Mouse (Mus musculus) forebrain, embryonic 10.5 days (tissue): ENCODE measurements around the gene Camk2n1. TPM values are rescaled to one million over a fixed set of nuclear protein-coding genes. Genes with fewer than 3 reads are reported as not detected.

Experiments
- DNase-seq: peaks from one replicate; pipeline ENCODE4 v3.0.0-alpha.2; 2017; ENCODE audit warnings: low spot score; ENCODE audit errors: extremely low spot score
- H3K27ac ChIP-seq: fragments of 300-500 bp; sonication (generic); 2 replicates; pipeline ENCODE4 v1.5.1; 2016; ENCODE audit warnings: mild to moderate bottlenecking
- H3K27me3 ChIP-seq: fragments of 300-500 bp; sonication (generic); 2 replicates; pipeline ENCODE4 v1.6.1; 2016; ENCODE audit warnings: mild to moderate bottlenecking; ENCODE audit not compliant: poor library complexity, severe bottlenecking
- H3K36me3 ChIP-seq: fragments of 300-500 bp; sonication (generic); replicated peaks from 2 replicates; pipeline ENCODE4 v1.6.1; 2016; ENCODE audit warnings: mild to moderate bottlenecking, moderate library complexity
- H3K4me1 ChIP-seq: fragments of 300-500 bp; sonication (generic); 2 replicates; pipeline ENCODE4 v1.6.1; 2016
- H3K4me3 ChIP-seq: fragments of 300-500 bp; sonication (generic); 2 replicates; pipeline ENCODE4 v1.5.1; 2016; ENCODE audit warnings: mild to moderate bottlenecking, moderate library complexity
- H3K9me3 ChIP-seq: fragments of 300-500 bp; sonication (generic); 2 replicates; pipeline ENCODE4 v1.6.1; 2016; ENCODE audit warnings: mild to moderate bottlenecking, moderate library complexity
- WGBS: fragments of 180-500 bp; shearing (Covaris S2); methylation state at CpG from one replicate; pipeline ENCODE4 v1.1.7; 2016; 5-methylcytosine and 5-hydroxymethylcytosine counted together
- polyA plus RNA-seq: library from polyadenylated mRNA; unstranded; fragments of >200 nt; fragmentation: Nextera tagmentation; extraction: Ambion mirVana; gene quantifications from 2 replicates; pipeline ENCODE4 v1.2.1, GENCODE M21; 2016

Camk2n1 gene
- polyA plus RNA-seq, 1 experiment from 2014 or later, result 0.98 TPM

- no peaks in the 10 kb centered on the region for H3K9me3 ChIP-seq
- H3K4me1 ChIP-seq, result peaks cover 49% of the 10 kb centered on the region
- DNase-seq, result no peak
- H3K27ac ChIP-seq, result no peak overlapping the region
- 86% methylated on average over 4 of the region's 4 CpGs for WGBS
- H3K4me3 ChIP-seq, result no peak overlapping the region
- H3K36me3 ChIP-seq, result no peaks in the 10 kb centered on the region
- peaks cover 26% of the 10 kb centered on the region; the same call in 1 of the 2 replicates for H3K27me3 ChIP-seq
Measured at GRCm38 (mm10) chr4:138491088-138491487, 37.0 kb downstream of the Camk2n1 start.

- Histone ChIP-seq H3K4me3 (no peak overlapping the region), H3K36me3 (no peaks in the 10 kb centered on the region), H3K27ac (peak overlapping the region; percentile 6; the same call in 1 of the 2 replicates), H3K9me3 (no peaks in the 10 kb centered on the region), H3K27me3 (peaks cover 34% of the 10 kb centered on the region; the same call in 1 of the 2 replicates), H3K4me1 (peaks cover 64% of the 10 kb centered on the region)
- no peak for DNase-seq
- 54% methylated on average over 5 of the region's 5 CpGs for WGBS
Measured at GRCm38 (mm10) chr4:138493161-138494001, 39.3 kb downstream of the Camk2n1 start.

- no peak overlapping the region for H3K4me3 ChIP-seq
- 33% methylated on average over 5 of the region's 5 CpGs for WGBS
- no peaks in the 10 kb centered on the region for H3K9me3 ChIP-seq
- peak; percentile 34 for DNase-seq
- H3K36me3 ChIP-seq, result no peaks in the 10 kb centered on the region
- H3K4me1 ChIP-seq, result peaks cover 57% of the 10 kb centered on the region
- peak overlapping the region; percentile 65; the same call in 1 of the 2 replicates for H3K27ac ChIP-seq
- peaks cover 34% of the 10 kb centered on the region; the same call in 1 of the 2 replicates for H3K27me3 ChIP-seq
Measured at GRCm38 (mm10) chr4:138494905-138495304, 40.8 kb downstream of the Camk2n1 start.

GRCm38 (mm10) chr4:138495775-138496174 lies 41.7 kb downstream of the Camk2n1 start:
- WGBS, result 13% methylated on average over 13 of the region's 13 CpGs
- peak overlapping the region; percentile 22 for H3K4me3 ChIP-seq
- no peak for DNase-seq
- peak overlapping the region; percentile 65 for H3K27ac ChIP-seq
- peaks cover 34% of the 10 kb centered on the region; the same call in 1 of the 2 replicates for H3K27me3 ChIP-seq
- H3K4me1 ChIP-seq, result peaks cover 57% of the 10 kb centered on the region
- no peaks in the 10 kb centered on the region for H3K36me3 ChIP-seq
- H3K9me3 ChIP-seq, result no peaks in the 10 kb centered on the region

GRCm38 (mm10) chr4:138496746-138497520 lies 42.8 kb downstream of the Camk2n1 start:
- DNase-seq, result no peak

GRCm38 (mm10) chr4:138499856-138500645 lies 45.9 kb downstream of the Camk2n1 start:
- Histone ChIP-seq H3K27ac (no peak overlapping the region), H3K27me3 (peaks cover 33% of the 10 kb centered on the region), H3K4me3 (no peak overlapping the region), H3K9me3 (no peaks in the 10 kb centered on the region), H3K4me1 (peaks cover 46% of the 10 kb centered on the region), H3K36me3 (no peaks in the 10 kb centered on the region)
- WGBS, result 84% methylated on average over 21 of the region's 21 CpGs
- no peak for DNase-seq

More at GRCm38 (mm10) chr4:138496746-138497520, 42.8 kb downstream of the Camk2n1 start:
- H3K27me3 ChIP-seq, result peaks cover 34% of the 10 kb centered on the region; the same call in 1 of the 2 replicates
- no peaks in the 10 kb centered on the region for H3K36me3 ChIP-seq
- H3K9me3 ChIP-seq, result no peaks in the 10 kb centered on the region
- peak overlapping the region; percentile 65 for H3K27ac ChIP-seq
- H3K4me1 ChIP-seq, result peaks cover 52% of the 10 kb centered on the region
- 85% methylated on average over 24 of the region's 24 CpGs for WGBS
- H3K4me3 ChIP-seq, result no peak overlapping the region

GRCm38 (mm10) chr4:138501048-138501447 lies 46.9 kb downstream of the Camk2n1 start:
- no peaks in the 10 kb centered on the region for H3K9me3 ChIP-seq
- DNase-seq, result no peak
- 85% methylated on average over 5 of the region's 5 CpGs for WGBS
- no peak overlapping the region for H3K27ac ChIP-seq
- H3K27me3 ChIP-seq, result peaks cover 34% of the 10 kb centered on the region
- H3K36me3 ChIP-seq, result no peaks in the 10 kb centered on the region
- H3K4me1 ChIP-seq, result peaks cover 43% of the 10 kb centered on the region
- H3K4me3 ChIP-seq, result no peak overlapping the region

- Histone ChIP-seq H3K27ac (peak overlapping the region; percentile 65), H3K9me3 (no peaks in the 10 kb centered on the region), H3K4me1 (peaks cover 23% of the 10 kb centered on the region), H3K4me3 (peak overlapping the region; percentile 39), H3K27me3 (peaks cover 38% of the 10 kb centered on the region), H3K36me3 (no peaks in the 10 kb centered on the region)
- DNase-seq, result peak; percentile 50
- WGBS, result under 1% methylated on average over 16 of the region's 16 CpGs
Measured at GRCm38 (mm10) chr4:138504632-138505101, 50.6 kb downstream of the Camk2n1 start.

- peaks cover 38% of the 10 kb centered on the region for H3K27me3 ChIP-seq
- H3K4me3 ChIP-seq, result peak overlapping the region; percentile 39
- peak overlapping the region; percentile 65 for H3K27ac ChIP-seq
- DNase-seq, result peak; percentile 38
- H3K36me3 ChIP-seq, result no peaks in the 10 kb centered on the region
- H3K9me3 ChIP-seq, result no peaks in the 10 kb centered on the region
- WGBS, result 3% methylated on average over 10 of the region's 10 CpGs
- H3K4me1 ChIP-seq, result peaks cover 23% of the 10 kb centered on the region
Measured at GRCm38 (mm10) chr4:138505171-138505870, 51.2 kb downstream of the Camk2n1 start.

GRCm38 (mm10) chr4:138507903-138508302 lies 53.8 kb downstream of the Camk2n1 start:
- 73% methylated on average over 6 of the region's 6 CpGs for whole genome bisulfite sequencing
- Histone ChIP-seq H3K27me3 (peaks cover 38% of the 10 kb centered on the region), H3K36me3 (no peaks in the 10 kb centered on the region), H3K27ac (no peak overlapping the region), H3K4me3 (no peak overlapping the region), H3K4me1 (peaks cover 23% of the 10 kb centered on the region), H3K9me3 (no peaks in the 10 kb centered on the region)
- DNase-seq, result no peak
